Comparison of ENCODE assay signal across 9 mouse cellular contexts in genomic region chr8:125557391-125558108, GRCm38 (mm10). TPM values are rescaled to one million over a fixed set of nuclear protein-coding genes. Genes with fewer than 3 reads are reported as not detected.
A peak's percentile ranks its signal among the peaks of the same experiment; 100 is the strongest.
DNase-seq lines count a peak whose midpoint lies in the region; ATAC-seq lines count a peak whose summit lies in the region.
"Had no signal": no experiment of that assay in that cellular context is flagged by ENCODE, and none has a peak within 500 bp of the region (broad histone marks: within the 10 kb centered on the region; RNA-seq: fewer than 3 reads in every experiment).

No protein-coding gene starts in this region.

- H3K9ac ChIP-seq in heart, embryonic 14.5 days (ENCODE audit: low read length): peak overlapping the region; percentile 66
- no peak overlapping the region for H3K9ac ChIP-seq in hindbrain, embryonic 12.5 days
- H3K9ac ChIP-seq in midbrain, embryonic 13.5 days (replicated peaks): no peak overlapping the region; the same call in 1 of the 2 replicates

- H3K27ac ChIP-seq in heart, embryonic 14.5 days (replicated peaks in 1 of 2; ENCODE audit: control insufficient read depth in 1 of 2, insufficient read depth in 1 of 2, low read depth in 2 of 2, low read length in 2 of 2): peak overlapping the region; percentile 95 to 96
- peak overlapping the region; percentile 86 for H3K27ac ChIP-seq in hindbrain, embryonic 12.5 days
- H3K27ac ChIP-seq in midbrain, embryonic 13.5 days: peak overlapping the region; percentile 93

- peaks cover 61 to 89% of the 10 kb centered on the region in 2 experiments for H3K4me1 ChIP-seq in heart, embryonic 14.5 days (ENCODE audit: control insufficient read depth in 2 of 2, insufficient read depth in 2 of 2, low read length in 2 of 2)
- peaks cover 45% of the 10 kb centered on the region for H3K4me1 ChIP-seq in hindbrain, embryonic 12.5 days
- peaks cover 67% of the 10 kb centered on the region for H3K4me1 ChIP-seq in midbrain, embryonic 13.5 days (replicated peaks)

- DNase-seq in heart, adult 11 months: no peak
- DNase-seq in adrenal gland, postnatal 25 days: peak; percentile 29
- DNase-seq in layer of hippocampus, postnatal 36 days: no peak
- no peak for DNase-seq in testis, postnatal 10 days (ENCODE audit: low spot score)
- DNase-seq in testis, postnatal 14 days (ENCODE audit: low spot score): no peak

- no peaks in the 10 kb centered on the region for H3K36me3 ChIP-seq in heart, embryonic 14.5 days (ENCODE audit: control insufficient read depth, insufficient read depth, low read length)
- H3K36me3 ChIP-seq in hindbrain, embryonic 12.5 days: no peaks in the 10 kb centered on the region
- 0 out of 2 replicates have a peak, but pooled peaks cover 3% of the 10 kb centered on the region for H3K36me3 ChIP-seq in midbrain, embryonic 13.5 days

- H3K4me2 ChIP-seq in heart, embryonic 14.5 days (ENCODE audit: low read length): peak overlapping the region; percentile 57
- H3K4me2 ChIP-seq in hindbrain, embryonic 12.5 days (replicated peaks): no peak overlapping the region
- peak overlapping the region; percentile 50; the same call in 1 of the 2 replicates for H3K4me2 ChIP-seq in midbrain, embryonic 13.5 days (replicated peaks)

- WGBS in heart, embryonic 14.5 days: 17% methylated on average over 10 of the region's 10 CpGs
- 69% methylated on average over 10 of the region's 10 CpGs for WGBS in hindbrain, embryonic 12.5 days
- 76% methylated on average over 10 of the region's 10 CpGs for whole genome bisulfite sequencing in midbrain, embryonic 13.5 days

- H3K4me3 ChIP-seq in heart, embryonic 14.5 days (ENCODE audit: control insufficient read depth in 1 of 2, insufficient read depth in 1 of 2, low read depth in 1 of 2, low read length in 2 of 2): peak overlapping the region in 1 of 2 experiments; percentile 13; a peak in 1 of 4 replicates
- no peak overlapping the region for H3K4me3 ChIP-seq in hindbrain, embryonic 12.5 days
- no peak overlapping the region for H3K4me3 ChIP-seq in midbrain, embryonic 13.5 days (replicated peaks)
- H3K4me3 ChIP-seq: erythroblast, embryonic 14.5 days had no signal

- H3K27me3 ChIP-seq in heart, embryonic 14.5 days (ENCODE audit: control insufficient read depth, insufficient read depth, low read length): no peaks in the 10 kb centered on the region
- no peaks in the 10 kb centered on the region for H3K27me3 ChIP-seq in hindbrain, embryonic 12.5 days
- H3K27me3 ChIP-seq in midbrain, embryonic 13.5 days: 0 out of 2 replicates have a peak, but pooled peaks cover 3% of the 10 kb centered on the region

- peak; percentile 16; the same call in 1 of the 2 replicates for ATAC-seq in heart, embryonic 14.5 days (ENCODE audit: insufficient number of reproducible peaks, insufficient read depth, low FRiP score, low read depth)
- no peak for ATAC-seq in hindbrain, embryonic 12.5 days (ENCODE audit: low FRiP score)
- ATAC-seq in midbrain, embryonic 13.5 days: no peak

- no peaks in the 10 kb centered on the region for H3K9me3 ChIP-seq in heart, embryonic 14.5 days (ENCODE audit: control insufficient read depth, low read length)
- H3K9me3 ChIP-seq in hindbrain, embryonic 12.5 days (replicated peaks): no peaks in the 10 kb centered on the region
- no peaks in the 10 kb centered on the region for H3K9me3 ChIP-seq in midbrain, embryonic 13.5 days

RNA-seq across cellular contexts. Expression of gene Sipa1l2, which starts 12.1 kb away (rescaled TPM):
- 17.8 and 18.0 TPM in 2 replicates for polyA plus RNA-seq in heart, embryonic 14.5 days (2014; fragmentation: Nextera tagmentation; extraction: Ambion mirVana)
- 54.5 and 79.1 TPM in 2 replicates for total RNA-seq in adrenal gland, postnatal 25 days (2021)
- 36.4 and 37.5 TPM in 2 replicates for polyA plus RNA-seq in hindbrain, embryonic 12.5 days (2016; fragmentation: Nextera tagmentation; extraction: Ambion mirVana)
- 27.5 and 31.8 TPM in 2 replicates for polyA plus RNA-seq in midbrain, embryonic 13.5 days (2015; fragmentation: Nextera tagmentation; extraction: Ambion mirVana)
- 10 to 100 TPM; 60.7 to 73.7 TPM for total RNA-seq in layer of hippocampus, postnatal 36 days (2021)
